Mouse (Mus musculus): ENCODE data around the gene Gprc5c.

DNA sequence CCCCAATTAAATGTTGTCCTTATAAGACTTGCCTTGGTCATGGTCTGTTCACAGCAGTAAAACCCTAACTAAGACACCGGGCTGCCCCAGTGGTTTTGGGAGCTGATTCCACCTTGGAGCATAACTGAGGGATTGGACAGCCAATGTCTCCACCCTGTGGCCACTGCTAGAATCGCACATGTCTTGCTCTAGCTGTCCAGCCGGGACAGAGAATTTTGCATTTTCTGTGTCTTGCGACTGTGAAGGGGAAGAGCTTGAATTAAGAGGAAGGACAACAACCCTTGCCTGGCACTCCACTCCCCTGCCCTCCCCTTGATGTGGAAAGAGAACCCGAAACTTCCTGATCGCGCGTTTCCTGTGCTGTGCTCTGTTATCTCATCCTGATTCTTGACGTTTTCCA lies 61.9 kb downstream of the Gprc5c start:
- TF ChIP-seq CTCF (IDR thresholded peaks at IDR 0.05) = peak; percentile 92
- no peak for TF ChIP-seq EP300 (IDR thresholded peaks at IDR 0.05)

All from lung, postnatal 0 days (tissue).